Mouse (Mus musculus): ENCODE measurements at regions not wholly inside any gene's neighbourhood (a gene's known extent, or its start where the extent isn't known, plus 50 kb on each side); places are given as distances from the start of the nearest gene placed in this dataset.

DNA sequence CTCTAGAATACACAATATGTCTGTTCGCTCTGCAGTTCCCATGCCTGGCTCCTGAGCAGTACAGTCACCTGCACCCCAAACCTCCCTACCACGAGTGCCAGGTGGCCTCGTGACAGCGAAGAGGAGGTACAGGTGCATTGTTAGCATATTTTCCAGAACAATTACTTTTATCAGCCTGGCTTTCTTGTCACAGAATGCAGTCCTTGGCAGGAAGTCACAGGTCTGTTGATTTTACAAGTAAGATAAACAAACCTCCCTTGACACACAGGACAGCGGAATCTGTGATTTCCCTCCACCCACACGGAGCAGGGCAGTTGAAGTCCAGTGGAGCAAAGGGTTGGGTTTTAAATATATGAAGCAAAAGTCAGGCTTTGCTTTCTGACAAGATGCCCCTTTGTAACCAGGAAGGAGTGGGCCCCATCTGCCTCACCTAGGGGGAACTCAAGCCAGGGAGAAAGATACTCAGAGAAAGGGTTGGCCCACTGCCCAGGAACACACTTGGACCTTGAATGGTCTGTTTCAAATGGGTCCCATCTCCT lies 246.8 kb upstream of the Foxq1 start:
- no peak for TF ChIP-seq POLR2A (IDR thresholded peaks at IDR 0.05; ENCODE audit: borderline replicate concordance, extremely low read depth, insufficient read depth, insufficient read length, poor library complexity, severe bottlenecking)
- TF ChIP-seq CTCF (IDR thresholded peaks at IDR 0.05; ENCODE audit: borderline replicate concordance, extremely low read depth, insufficient read depth, insufficient read length) = no peak

Data from brain, embryonic 14.5 days (tissue).